Mouse (Mus musculus) lung, postnatal 4 days (tissue): ENCODE measurements at regions not wholly inside any gene's neighbourhood (a gene's known extent, or its start where the extent isn't known, plus 50 kb on each side); places are given as distances from the start of the nearest gene placed in this dataset.

Experiments used
- DNase-seq, 2 experiments: peaks; one replicate each; pipeline ENCODE4 v3.0.0; 2021

DNA sequence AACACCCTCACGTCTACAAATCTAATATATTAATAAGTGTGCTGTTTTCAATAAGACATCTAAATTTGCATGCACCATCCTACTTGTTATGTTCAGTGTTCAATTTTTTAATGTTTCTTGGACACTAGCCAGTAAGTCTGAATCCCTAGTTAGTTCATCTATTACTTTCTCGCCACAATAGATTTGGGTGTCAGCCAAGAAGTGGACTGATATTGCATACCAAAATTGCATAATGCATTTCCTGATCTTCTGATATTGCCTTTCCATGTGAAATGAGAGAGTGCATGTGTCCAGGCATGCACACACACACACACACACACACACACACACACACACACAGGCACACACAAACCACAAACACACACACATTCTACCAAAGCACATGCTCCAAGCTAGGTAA, 874.9 kb downstream of the 5730522E02Rik start:
- DNase-seq = no peak

DNA sequence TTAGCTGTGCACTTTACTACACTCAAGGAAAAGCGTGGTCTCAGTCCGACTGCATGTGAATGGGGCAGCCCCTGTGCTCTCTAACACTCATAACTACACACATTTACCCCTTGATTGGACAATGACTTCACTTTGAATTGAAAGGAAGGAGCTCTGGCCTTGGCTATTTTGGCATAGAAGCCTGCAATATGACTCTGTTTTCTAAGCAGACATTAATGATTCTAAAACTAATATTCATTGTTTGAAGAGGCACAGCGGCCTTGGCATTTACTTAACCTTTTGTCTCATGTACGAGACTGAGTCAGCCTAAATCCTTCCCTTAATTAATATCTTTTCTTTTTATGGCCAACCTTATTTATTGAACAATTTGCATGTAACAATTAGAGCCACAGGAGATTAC, 879.9 kb downstream of the 5730522E02Rik start:
- no peak for DNase-seq

DNA sequence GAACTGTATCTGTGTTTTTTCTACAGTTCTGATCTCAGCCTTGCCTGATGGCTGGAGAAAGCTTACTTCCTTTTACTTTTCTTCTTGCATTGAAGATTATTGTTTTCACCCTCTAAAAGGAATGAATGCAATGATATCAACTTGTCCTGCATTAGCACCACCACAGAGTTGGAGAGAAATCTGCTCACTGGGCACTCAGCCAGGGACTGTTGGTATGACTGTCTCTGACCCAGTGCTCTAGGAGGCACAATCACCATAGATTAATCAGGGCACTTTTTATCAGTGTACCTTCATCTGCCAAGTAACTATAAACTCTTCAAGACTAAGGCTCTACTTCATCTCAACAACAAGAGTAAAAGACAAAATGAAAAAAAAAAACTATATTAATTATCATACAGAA, 888.1 kb downstream of the 5730522E02Rik start:
- DNase-seq = no peak

DNA sequence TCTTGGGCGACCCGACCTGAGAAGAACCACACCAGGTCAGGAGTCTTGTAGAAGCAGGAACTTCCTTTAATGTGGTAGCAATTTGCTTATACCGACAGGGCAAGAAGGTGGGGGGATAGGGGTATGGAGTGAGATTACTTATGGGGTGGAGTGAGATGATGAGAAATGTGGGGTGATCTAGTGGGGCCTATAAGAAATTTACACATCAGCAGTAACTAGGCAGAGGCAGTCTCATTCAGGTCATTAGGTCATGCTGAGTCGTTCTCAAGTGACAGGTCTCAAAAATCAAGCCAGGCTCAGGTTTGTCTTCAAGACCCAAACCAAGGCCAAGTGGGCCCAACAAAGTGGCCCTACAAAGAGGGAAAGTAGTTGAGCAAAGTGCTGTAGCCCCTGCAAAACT, 889.1 kb downstream of the 5730522E02Rik start:
- DNase-seq = no peak

DNA sequence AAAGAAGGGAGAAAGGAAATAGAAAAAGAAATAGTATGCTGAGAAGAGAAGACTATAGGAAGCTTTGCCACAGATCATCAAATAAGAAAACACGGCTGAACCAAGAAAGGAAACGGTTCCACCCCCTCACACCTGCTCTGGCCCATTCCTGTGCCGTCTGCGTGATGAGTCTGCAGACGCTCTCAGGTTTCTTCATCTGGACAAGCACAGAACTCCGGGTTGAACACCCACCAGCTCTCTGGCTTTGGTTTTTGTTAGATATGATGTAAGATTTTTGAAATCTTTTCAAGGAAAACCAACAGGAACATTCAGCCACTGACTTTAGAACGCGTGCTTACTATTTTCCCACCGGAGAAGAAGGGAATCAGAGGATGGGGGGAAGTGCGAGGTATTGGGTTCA, 895.9 kb downstream of the 5730522E02Rik start:
- no peak for DNase-seq

DNA sequence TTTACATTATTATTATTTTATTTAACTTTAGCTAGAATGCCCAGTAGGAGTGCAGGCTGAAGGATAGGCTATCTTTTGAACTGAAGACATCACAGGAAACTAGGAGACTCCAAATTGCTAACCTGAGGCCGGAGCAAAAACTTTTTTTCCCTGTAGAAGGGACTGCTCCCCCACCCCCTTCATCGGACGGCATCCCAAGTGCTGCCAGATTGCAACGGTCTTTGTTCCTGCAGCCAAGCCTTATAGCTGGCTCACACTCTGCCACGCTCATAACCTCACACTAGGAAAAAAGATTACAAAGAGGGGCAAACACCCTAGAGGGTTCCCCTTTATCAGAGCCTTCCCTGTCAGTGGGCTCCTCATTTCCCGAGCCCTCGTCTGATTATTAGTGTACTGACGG, 896.7 kb downstream of the 5730522E02Rik start:
- DNase-seq = no peak

DNA sequence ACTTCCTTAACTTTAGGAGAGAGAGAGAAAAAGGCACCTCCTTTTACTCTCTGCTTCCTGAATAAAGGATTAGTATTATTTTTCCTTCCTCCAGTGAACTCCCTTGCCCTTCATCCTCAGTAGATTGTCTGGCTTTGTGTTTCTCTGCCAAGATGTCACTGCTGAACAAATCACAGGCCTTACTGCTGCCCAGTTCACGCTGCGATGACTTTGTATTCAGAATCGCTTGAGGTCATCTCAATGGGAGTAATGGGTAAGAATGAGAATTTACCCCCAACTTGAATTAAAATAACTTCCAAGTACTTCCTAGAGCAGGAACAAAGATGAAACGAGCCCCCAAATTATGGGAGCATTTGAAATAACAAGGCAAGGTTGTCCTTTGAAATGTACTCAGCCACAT, 897.3 kb downstream of the 5730522E02Rik start:
- DNase-seq = no peak

DNA sequence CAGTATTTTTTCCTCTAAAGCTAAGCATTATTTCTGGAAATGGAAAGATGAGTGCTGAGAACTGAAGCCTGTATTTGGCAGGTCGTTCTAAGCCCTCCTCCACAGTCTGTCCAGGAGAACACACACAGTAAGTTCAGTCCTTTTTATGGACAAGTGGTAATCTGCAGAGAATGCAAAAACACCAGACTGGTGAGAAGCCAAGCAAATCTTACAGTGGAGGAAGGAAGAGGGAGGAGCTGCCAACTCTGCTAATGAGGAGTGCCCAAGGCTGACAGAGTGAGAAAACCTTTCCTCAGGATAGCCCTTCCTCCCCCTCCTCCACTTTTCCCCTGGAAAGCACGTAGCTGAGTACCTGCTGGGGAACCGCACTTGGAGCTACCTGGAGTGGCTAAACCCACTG, 899.8 kb downstream of the 5730522E02Rik start:
- DNase-seq = no peak

DNA sequence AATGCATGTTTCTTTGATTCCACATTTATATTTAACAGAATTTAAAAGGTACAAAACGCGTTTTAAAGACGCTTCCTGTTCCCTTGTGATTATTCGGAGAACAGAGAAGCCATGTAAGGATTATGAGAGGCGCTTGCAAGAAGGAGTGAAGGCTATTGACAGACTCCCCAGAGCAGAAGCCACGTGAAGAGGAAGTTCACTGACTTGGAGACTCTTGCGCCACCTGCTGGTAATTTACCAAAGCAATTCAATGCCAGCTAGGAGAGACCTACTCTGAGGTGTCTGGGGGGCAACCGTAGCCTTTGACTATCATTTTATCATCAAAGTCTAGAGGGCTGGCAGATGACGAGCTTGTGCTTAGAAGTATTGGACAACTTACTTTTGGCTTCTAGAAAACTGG, 909.4 kb downstream of the 5730522E02Rik start:
- peak; percentile 31 to 73 for DNase-seq

DNA sequence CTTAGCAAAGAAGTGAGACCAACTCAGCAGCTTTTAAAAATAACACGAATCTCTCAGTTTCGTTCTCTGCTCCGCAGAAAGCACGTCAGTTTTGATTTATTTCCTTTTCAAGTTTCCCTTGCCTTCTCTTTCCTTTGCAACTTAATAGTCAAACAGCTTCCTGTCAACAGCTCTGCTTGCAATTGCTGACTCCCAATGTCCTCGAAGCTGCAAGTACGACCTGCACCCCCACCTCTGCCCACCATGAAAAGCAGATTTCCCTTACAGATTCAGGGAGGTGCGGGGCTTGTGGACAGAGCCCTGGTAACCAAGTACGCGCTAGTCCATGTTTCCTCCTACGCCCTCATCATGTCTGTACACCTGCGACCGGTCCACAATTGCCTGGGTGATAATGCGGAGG, 922.2 kb downstream of the 5730522E02Rik start:
- DNase-seq = no peak

DNA sequence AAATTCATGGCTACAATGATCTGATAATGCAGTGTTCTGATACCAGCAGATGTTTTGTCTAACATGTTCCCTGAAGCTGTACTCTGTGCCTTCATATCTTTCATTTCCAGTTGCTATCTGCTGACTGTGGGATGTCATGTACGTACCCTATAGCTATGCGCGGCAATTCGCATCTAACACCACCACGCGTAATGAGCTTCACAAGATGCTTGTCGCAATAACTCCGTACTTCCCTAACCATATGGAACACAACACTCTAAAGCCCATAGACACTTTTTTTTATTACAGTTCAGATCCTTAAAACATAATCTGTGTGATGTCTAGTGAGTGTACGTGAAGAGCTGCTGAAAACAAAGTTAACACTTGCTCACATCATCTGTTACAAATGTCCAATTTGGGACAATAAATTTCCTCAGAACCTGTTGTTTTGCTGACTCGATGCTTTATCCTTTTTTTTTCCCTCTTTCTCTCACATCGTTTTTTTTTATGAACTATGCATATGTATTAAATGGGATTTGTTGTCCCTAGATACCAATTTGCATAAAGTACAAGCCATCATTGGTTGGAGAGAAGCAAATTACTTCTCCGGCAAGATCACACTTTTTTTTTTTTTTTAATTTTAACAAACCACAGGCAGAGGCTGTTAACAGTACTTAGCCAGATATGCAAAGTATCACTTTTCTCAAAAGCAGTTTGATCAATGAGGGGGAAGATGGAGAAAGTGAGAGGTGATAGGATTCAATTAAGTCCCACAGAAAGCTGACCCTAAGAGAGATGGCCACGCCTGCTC, 922.9 kb downstream of the 5730522E02Rik start:
- DNase-seq = no peak

DNA sequence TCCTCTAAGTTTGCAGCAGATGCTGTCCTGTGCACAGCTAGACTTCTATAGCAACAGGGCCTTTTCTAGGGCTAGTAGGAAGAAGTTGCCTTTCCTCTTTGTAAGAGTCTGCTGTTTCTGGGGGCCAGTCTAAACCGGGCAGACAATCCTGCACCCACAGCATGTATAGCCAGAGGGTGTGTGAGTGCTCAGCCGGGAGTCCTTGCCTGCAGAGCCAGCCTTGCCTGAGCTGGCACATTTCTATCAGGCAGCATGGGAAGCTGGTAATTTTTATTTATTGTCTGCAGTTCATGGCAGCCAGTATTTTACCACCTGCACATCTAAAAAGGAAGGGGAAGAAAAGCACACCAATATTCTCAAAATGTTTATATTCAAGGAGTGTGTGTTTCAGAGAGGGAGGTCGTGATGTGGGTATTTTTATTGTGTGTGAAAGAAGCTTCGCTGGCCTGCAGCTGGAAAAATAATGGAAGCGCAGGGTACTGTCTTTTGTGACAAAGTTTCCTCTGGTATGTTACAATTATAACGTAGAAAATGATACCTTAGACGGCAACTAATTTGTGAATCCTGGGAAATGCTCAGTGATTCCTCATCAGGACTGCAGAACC, 940.5 kb downstream of the 5730522E02Rik start:
- DNase-seq = no peak

DNA sequence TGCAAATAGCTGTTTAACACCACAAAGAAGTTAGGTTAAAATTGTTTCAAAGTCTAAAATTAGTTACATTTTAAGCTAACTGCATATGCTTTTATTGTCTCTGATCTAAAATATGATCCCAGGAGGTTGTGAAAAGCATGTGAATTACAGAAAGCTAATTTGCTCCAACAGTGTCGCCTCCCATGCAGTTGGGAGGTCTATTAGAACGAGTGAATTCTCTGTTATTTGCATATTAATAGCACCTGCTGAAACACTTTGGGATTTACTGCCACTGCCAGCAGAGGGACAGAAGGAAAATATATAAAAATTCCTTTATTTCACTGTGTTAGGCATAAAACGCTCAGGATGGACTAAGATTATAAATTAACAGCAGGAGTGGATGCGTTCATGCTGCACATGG, 947.7 kb downstream of the 5730522E02Rik start:
- no peak for DNase-seq

DNA sequence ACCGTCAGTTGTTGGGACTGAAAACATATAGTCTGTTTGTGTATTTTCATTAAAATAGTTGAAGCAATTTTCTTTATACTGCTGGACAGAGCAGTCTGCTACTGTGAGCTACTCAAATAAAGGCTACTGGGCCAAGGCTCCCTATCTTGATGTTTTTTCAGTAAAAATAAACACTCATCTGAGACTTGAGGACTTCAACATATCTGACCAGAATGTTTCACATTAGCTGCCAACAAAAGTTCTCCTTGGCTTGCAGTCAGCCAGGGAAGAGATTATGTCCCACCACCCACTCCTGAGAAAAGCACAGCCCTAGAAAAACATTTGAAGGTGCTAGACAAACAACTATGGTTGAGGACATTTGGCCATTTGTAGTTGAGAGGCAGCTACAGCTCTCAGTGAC, 950.9 kb downstream of the 5730522E02Rik start:
- DNase-seq = peak in 1 of 2 experiments; percentile 4

DNA sequence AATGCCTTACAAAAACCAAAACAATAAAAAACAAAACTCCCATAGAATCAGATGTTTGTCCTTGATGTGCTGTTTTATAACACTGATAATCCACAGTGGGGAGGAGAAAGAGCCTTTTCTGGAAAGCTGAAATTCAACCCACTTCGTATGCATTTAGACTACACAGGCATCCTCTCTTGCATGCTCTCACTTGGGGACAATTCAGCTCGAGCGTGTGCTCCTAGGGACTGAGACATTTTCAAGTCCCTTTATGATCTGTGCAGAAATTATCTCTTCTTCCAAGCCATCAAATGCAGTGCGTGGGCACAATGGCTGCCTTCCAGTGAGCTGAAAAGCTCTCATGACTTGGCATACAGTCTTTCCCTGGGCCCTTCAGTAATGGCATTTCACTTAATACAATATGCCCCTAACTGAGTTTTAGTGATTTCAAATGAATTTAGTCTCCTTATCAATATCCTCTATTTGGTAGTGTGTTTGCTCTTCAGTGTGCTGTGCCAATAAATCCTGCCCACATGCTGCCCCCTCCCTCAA, 977.1 kb downstream of the 5730522E02Rik start:
- DNase-seq = no peak
